Comparison of ENCODE assay signal across 26 mouse cellular contexts in the genomic region with DNA sequence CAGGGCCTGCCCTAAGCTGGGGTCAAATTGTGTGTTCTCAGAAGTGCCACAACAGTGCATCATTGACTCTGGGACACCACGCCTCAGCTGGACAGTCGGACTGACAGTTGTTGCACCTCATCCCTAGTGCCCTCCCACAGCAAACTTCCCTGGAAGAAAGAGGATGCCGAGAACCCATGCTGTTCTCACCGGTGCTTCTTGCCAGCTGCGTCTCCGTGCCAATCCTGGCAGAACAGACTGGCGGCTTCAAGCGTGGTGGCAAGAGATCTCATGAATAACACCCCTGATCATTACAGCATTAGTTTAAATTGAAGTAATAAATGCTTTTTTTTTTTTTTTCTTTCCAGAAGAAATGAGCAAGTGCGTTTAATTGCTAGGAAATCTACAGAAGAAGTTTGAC.
DNase-seq lines count a peak whose midpoint lies in the region; ATAC-seq and TF ChIP-seq lines count a peak whose summit lies in the region.
"Had no signal": no experiment of that assay in that cellular context is flagged by ENCODE, and none has a peak within 500 bp of the region (broad histone marks: within the 10 kb centered on the region; RNA-seq: fewer than 3 reads in every experiment).

No protein-coding gene starts in this region.

- ATAC-seq in forebrain, embryonic 13.5 days: peak; percentile 65
- no peak for ATAC-seq in neural tube, embryonic 15.5 days (ENCODE audit: low FRiP score)
- ATAC-seq: CD4-positive, CD25-positive, alpha-beta regulatory T cell, adult 4 months; intestine, postnatal 0 days had no signal

- no peak overlapping the region for H3K4me3 ChIP-seq in forebrain, embryonic 13.5 days
- no peak overlapping the region for H3K4me3 ChIP-seq in forebrain, embryonic 10.5 days
- H3K4me3 ChIP-seq in neural tube, embryonic 15.5 days (replicated peaks): no peak overlapping the region
- H3K4me3 ChIP-seq: erythroblast, embryonic 14.5 days; gastrocnemius, adult 2 months; heart, embryonic 13.5 days; stomach, embryonic 15.5 days had no signal

- no peak for TF ChIP-seq POLR2A in brain, embryonic 14.5 days (IDR thresholded peaks at IDR 0.05; ENCODE audit: borderline replicate concordance, extremely low read depth, insufficient read depth, insufficient read length, poor library complexity, severe bottlenecking)

- H3K4me1 ChIP-seq in forebrain, embryonic 13.5 days: no peaks in the 10 kb centered on the region
- no peaks in the 10 kb centered on the region for H3K4me1 ChIP-seq in forebrain, embryonic 10.5 days
- no peaks in the 10 kb centered on the region for H3K4me1 ChIP-seq in neural tube, embryonic 15.5 days
- H3K4me1 ChIP-seq: heart, embryonic 13.5 days; stomach, embryonic 15.5 days had no signal

- intact Hi-C loops in left cerebral cortex, postnatal 4 days (cut with DNase I): no loop called here

- H3K27me3 ChIP-seq in forebrain, embryonic 13.5 days: no peaks in the 10 kb centered on the region
- H3K27me3 ChIP-seq in forebrain, embryonic 10.5 days (ENCODE audit: poor library complexity, severe bottlenecking): no peaks in the 10 kb centered on the region
- no peaks in the 10 kb centered on the region for H3K27me3 ChIP-seq in neural tube, embryonic 15.5 days (replicated peaks)
- H3K27me3 ChIP-seq: heart, embryonic 13.5 days; stomach, embryonic 15.5 days had no signal

- H3K27ac ChIP-seq in forebrain, embryonic 13.5 days: no peak overlapping the region
- H3K27ac ChIP-seq in forebrain, embryonic 10.5 days: no peak overlapping the region
- H3K27ac ChIP-seq in neural tube, embryonic 15.5 days (replicated peaks): no peak overlapping the region
- H3K27ac ChIP-seq: gastrocnemius, adult 2 months; heart, embryonic 13.5 days; hindbrain, embryonic 14.5 days; liver, embryonic 14.5 days; stomach, embryonic 15.5 days had no signal

- WGBS in forebrain, embryonic 13.5 days: 70% methylated on average over 9 of the region's 9 CpGs
- 92% methylated on average over 9 of the region's 9 CpGs for WGBS in forebrain, embryonic 10.5 days
- WGBS in neural tube, embryonic 15.5 days: 69% methylated on average over 9 of the region's 9 CpGs

- H3K9me3 ChIP-seq in forebrain, embryonic 13.5 days (replicated peaks): no peaks in the 10 kb centered on the region
- H3K9me3 ChIP-seq in forebrain, embryonic 10.5 days: no peaks in the 10 kb centered on the region
- no peaks in the 10 kb centered on the region for H3K9me3 ChIP-seq in neural tube, embryonic 15.5 days (replicated peaks)
- H3K9me3 ChIP-seq: heart, embryonic 13.5 days; stomach, embryonic 15.5 days had no signal

- H3K4me2 ChIP-seq in forebrain, embryonic 13.5 days: no peak overlapping the region
- H3K4me2 ChIP-seq in neural tube, embryonic 15.5 days: no peak overlapping the region
- H3K4me2 ChIP-seq: heart, embryonic 13.5 days; hindbrain, embryonic 14.5 days; lung, embryonic 14.5 days; stomach, embryonic 15.5 days had no signal

- H3K9ac ChIP-seq in forebrain, embryonic 13.5 days: no peak overlapping the region
- H3K9ac ChIP-seq in neural tube, embryonic 15.5 days (replicated peaks): no peak overlapping the region
- H3K9ac ChIP-seq: heart, embryonic 13.5 days; hindbrain, embryonic 14.5 days; liver, embryonic 14.5 days; lung, embryonic 14.5 days; stomach, embryonic 15.5 days had no signal

- H3K36me3 ChIP-seq in forebrain, embryonic 13.5 days (ENCODE audit: poor library complexity, severe bottlenecking): no peaks in the 10 kb centered on the region
- no peaks in the 10 kb centered on the region for H3K36me3 ChIP-seq in forebrain, embryonic 10.5 days (replicated peaks)
- no peaks in the 10 kb centered on the region for H3K36me3 ChIP-seq in neural tube, embryonic 15.5 days
- H3K36me3 ChIP-seq: heart, embryonic 13.5 days; stomach, embryonic 15.5 days had no signal

- DNase-seq in forebrain, embryonic 10.5 days (ENCODE audit: extremely low spot score, low spot score): no peak
- peak; percentile 55 for DNase-seq in left cerebral cortex, postnatal 4 days
- DNase-seq in left cerebral cortex, adult 9 months (ENCODE audit: low spot score in 2 of 2): no peak
- DNase-seq in brain, embryonic 14.5 days (ENCODE audit: low read depth): peak; percentile 78
- DNase-seq in layer of hippocampus, adult 9-11 months: peak; percentile 43
- DNase-seq: adrenal gland, postnatal 14 days; cerebellum, adult 9-10 months; gastrocnemius, adult 2 months; heart, postnatal 10 days; kidney, adult 9 months; kidney, postnatal 14 days; liver; lung, embryonic 14.5 days; lung, postnatal 14 days; midbrain, embryonic 14.5 days; retina, postnatal 1 day; thymus, postnatal 14 days had no signal

- no peak for TF ChIP-seq CTCF in brain, embryonic 14.5 days (IDR thresholded peaks at IDR 0.05; ENCODE audit: borderline replicate concordance, extremely low read depth, insufficient read depth, insufficient read length)

Comparison
In these comparisons a context has a peak if more than half of its experiments do, and no peak if none do; other contexts are left out.
1. DNase-seq: peak in left cerebral cortex, postnatal 4 days (single experiment), brain, embryonic 14.5 days (single experiment) and layer of hippocampus, adult 9-11 months (single experiment); none in forebrain, embryonic 10.5 days (single experiment) and left cerebral cortex, adult 9 months (0 of 2).